Mouse (Mus musculus) heart, adult 2 months (tissue): ENCODE measurements around the gene Serpina1e.

ENCODE experiments used
- CTCF ChIP-seq: fragments of 200-600 bp; IDR thresholded peaks from 2 replicates; pipeline ENCODE4 v1.8.1; 2022; ENCODE audit warnings: antibody characterized with exemption, mild to moderate bottlenecking, moderate library complexity
- EP300 ChIP-seq: fragments of 200-500 bp; IDR thresholded peaks from 2 replicates; pipeline ENCODE4 v1.6.1; 2011; ENCODE audit warnings: low read depth, low read length, control low read depth; ENCODE audit not compliant: insufficient read depth
- POLR2A ChIP-seq: fragments of 200-500 bp; IDR thresholded peaks from 2 replicates; pipeline ENCODE4 v1.6.1; 2011; ENCODE audit warnings: mild to moderate bottlenecking, low read depth, low read length, control low read depth; ENCODE audit not compliant: insufficient read depth

DNA sequence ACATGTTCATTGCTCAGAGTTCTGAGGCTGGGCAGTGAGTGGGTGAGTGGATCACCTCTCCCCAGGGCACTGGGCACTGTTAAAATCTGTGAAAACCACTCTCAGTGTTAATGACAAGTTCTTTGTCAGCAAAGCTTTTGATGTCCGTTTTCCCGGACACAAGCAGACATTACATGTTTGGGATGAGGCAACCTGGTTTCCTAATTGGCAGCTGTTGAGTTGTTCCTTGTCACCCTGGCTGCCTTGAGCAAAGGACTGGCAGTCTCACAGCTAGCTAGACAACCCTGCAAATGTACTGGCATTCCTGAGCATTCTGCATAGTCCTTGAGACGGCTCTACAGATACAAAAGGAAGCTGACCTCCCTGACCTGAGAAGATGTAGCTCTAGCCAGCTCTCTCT, 18.3 kb upstream of the Serpina1e start:
- TF ChIP-seq CTCF: no peak
- no peak for TF ChIP-seq POLR2A
- no peak for TF ChIP-seq EP300
